Mouse (Mus musculus) 3T3-L1 (cell line): ENCODE results near the gene Slc30a5.
A peak's percentile ranks its signal among the peaks of the same experiment; 100 is the strongest.
"Not testable (repeated sequence)": the region's sequence is repeated elsewhere in the genome, so short reads cannot be mapped to it uniquely, and the experiment has no call there.

Source experiments
- DNase-seq: peaks from one replicate; pipeline ENCODE4 v3.0.0-alpha.2; 2015; ENCODE audit warnings: low read depth, low spot score

The Slc30a5 gene

DNA sequence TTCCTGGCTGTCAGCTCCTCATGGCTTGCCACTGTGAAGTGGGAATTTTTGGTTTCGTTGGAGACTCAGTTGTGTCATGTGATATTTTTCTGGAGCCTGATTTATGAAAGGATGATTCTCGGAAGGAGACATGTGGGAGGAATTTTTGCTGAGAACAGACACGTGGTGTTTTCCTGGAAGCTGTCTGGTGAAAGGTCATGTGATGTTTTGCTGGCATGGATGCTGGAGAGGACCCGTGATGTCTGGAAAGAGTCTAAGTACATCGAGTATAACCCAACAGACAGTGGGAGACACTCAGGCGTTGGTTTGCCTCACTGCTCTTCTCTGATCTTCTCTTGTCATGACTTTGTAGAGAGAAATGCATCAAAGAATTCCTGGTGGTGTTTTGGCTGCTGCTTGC lies 8.5 kb upstream of the Slc30a5 start:
- DNase-seq, result no peak

DNA sequence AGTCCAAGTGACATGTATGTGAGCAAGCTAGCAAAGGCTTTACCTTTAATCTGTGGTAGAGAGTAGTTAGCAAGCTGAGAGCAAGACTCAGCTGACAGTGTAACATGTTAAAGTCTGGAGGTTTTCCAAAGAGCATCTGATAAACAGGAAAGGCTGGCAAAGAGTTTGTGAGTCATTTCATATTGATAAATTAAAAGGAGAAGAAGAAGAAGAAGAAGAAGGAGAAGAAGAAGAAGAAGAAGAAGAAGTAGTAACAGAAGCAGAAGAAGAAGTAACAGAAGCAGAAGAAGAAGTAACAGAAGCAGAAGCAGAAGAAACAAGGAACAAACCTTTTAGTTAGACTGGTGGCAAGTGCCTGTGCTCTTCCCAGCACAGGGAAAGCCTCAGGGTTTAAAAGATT lies 1.6 kb upstream of the Slc30a5 start:
- no peak for DNase-seq

DNA sequence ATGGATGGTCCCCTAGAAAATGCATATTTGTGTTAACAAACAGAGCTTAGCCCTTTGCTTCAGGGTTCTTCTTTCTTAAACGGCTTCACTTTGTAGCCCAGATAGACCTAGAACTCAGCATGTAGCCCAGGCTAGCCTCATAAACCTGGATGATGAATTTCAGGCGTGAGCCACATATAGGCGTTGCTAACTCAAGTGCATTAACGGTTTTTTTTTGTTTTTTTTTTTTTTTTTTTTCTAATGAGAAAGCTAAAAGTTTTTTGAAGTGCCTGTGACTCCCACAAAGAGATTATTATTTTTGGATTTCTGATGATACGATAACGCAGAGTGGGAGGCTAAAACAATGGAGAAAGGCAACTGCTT lies 394 bp upstream of the Slc30a5 start:
- no peak for DNase-seq

DNA sequence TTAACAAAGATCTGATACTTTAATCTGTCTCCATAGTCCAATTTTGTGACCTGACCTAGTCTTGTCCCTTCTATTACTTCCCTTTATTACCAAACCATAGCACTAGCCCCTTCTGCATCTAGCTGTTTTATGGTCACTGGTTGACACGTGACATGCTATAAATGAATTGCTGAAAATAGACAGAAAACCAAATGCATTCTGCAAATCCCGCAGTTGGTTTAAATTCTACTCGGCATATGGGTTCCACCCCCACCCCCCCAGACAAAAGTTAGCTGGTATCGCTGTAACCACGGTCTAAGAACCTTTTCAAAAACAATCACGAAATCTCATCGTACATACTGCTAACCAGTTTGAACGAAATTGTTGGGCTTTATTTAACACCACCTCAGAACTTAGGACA lies 1.0 kb downstream of the Slc30a5 start:
- peak; percentile 30 for DNase-seq

DNA sequence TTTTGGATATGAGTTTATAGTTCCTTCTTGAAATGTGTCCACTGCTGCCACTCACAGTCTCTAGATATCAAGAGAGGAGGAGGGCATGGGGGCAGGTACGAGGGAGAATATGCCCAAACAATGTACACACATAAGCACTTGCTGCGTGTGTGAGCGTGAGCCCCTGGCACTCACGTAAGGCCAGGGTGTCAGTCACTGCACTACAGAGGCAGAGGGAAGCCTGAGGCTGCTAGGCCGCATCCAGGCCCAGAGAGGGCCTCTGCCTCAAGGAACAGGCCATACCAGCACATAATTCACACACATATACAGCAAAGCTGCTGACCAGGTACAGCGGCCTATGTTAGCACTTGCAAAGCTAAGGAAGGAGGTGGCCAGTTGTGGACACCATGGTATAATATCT lies 2.1 kb downstream of the Slc30a5 start:
- DNase-seq, result no peak

DNA sequence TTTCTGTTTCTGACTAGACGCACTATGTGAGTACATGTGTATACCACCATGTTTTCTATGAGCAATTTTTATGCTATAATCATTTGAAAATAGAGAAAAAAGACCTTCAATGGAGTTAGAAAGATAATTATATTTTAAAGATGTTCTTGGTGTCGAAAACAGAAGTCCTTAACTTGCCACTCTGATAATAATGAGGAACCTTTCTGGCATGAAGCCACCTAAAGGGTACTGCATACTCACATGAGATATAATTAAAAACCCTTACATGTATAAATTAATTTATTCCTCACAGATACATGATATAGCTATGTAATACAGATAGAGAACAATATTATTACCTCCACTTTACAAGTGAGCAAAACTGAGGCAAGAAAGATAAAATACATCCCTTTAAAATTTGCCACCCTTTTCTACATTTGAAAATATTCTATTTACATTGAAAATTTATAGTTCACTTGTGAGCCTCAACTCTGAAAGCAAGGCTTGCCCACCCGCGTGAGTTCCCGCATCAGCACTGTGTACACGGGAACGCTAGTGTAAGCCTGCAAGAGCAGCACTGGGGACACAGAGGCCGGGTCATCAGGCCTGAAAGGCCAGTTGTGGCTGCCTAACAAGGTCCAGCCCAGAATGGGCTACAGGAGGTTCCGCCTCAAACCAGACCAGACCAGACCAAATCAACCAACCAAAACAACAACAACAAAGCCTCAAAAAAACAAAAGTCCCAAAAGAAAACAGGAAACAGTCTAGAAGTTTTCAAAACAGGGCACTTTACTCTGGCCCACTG lies 7.4 kb downstream of the Slc30a5 start:
- no peak for DNase-seq

DNA sequence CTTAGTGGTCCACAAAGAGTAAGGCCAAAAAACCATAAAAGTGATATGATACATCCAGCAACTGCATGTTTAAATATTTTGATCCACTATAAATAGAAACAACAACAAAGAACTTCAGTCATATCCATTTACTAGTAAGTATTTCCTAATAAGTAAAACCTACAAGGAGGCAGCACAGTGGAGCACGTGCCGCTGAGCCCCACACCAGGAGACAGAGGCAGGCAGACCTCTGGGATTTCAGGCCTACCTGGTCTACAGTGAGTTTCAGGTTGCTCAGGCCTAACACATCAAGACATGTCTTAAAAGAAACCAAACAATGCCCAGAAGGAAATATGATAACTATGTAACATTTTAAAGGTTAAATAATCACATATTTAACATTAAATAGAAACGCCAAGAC lies 8.3 kb downstream of the Slc30a5 start:
- DNase-seq, result no peak

DNA sequence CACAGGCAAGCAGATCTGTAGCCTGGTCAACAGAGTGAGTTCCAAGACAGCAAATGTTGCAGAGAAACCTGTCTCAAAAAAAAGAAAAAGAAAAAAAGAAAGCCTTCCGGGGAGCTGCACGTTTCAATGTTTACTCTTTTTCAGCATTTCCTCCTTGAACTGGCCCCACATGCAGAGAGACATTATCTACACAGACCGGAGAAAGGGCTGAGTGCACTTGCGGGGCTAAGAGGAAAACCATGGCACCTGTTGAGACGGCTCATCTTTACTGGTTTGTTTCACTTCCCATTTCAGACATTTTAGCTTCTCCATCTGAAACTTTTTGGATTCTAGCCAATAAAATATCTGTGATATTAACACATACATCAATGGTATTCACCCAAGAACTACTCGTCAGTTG lies 8.9 kb downstream of the Slc30a5 start:
- no peak for DNase-seq

DNA sequence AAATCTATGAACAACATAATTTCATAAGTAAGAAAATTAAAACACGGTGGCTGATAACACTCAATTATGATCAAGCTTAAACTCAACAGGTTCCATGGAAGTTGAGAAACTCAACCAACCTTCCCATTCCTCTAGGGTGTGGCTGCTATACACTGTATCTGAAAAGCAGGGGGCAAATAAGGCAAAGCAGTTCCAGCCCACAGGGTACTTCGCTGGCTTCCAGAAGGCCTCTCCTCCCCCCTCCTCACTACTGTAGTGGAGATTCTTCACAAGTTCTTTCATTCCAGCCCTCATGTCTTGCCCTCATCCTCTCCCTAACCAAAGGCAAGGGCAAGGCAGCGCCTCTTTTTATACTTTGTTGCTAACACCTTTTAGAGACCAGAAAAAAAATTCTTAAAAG lies 9.4 kb downstream of the Slc30a5 start:
- DNase-seq, result no peak

DNA sequence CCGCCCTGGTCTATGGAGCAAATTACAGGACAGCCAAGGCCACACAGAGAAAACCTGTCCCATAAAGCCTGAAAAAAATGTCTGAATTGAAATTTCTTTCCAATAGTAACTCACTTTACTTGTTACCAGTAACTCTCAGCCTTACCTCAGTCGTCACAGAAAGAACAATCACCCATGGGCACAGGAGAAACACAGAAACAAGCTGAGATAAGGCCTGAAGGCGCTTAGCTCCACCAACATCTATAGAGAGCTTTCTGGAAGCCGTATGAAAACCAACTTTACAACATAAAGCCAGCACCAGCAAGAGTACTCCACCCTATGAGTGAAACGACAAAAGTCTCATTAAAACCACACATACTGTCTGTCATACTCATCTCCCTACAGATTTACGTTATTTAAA lies 18.8 kb downstream of the Slc30a5 start:
- DNase-seq, result no peak

DNA sequence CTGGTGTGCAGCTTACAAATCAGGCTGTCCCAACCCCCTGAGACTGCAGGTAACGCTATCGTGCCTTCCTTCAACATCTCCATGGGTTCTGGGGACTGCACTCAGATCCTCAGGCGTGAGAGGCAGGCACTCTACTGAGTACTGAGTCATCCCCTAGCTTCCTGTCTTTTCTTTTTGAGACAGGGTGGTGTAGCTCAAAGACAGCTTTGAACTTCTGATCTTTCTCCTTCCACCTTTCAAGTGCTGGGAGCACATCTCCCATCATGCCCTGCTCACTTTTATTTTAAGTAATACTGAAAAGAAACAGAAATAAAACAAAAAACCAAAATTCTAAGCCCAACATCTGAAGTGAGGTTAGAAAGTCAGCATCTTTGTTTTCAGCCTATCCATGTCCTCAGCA lies 27.5 kb downstream of the Slc30a5 start:
- no peak for DNase-seq

DNA sequence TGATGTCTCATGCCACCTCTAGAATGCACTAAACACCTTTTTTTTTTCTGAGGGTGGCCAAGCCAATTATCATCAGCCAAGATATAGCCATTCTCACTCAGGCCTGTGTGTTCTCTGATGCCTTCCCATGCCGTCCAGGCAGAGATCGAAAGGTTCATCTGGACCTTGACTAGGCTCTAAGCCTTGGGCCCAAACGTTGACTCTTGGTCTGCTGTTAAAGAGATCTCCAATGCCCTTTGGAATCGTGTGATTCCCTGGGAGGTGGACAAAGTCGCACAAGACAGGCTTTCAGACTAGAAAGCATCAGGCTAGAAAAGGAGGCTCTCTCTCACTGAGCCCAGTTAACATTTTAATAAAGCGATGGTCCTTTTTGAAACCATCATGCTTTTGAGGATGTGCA lies 36.1 kb downstream of the Slc30a5 start:
- no peak for DNase-seq

DNA sequence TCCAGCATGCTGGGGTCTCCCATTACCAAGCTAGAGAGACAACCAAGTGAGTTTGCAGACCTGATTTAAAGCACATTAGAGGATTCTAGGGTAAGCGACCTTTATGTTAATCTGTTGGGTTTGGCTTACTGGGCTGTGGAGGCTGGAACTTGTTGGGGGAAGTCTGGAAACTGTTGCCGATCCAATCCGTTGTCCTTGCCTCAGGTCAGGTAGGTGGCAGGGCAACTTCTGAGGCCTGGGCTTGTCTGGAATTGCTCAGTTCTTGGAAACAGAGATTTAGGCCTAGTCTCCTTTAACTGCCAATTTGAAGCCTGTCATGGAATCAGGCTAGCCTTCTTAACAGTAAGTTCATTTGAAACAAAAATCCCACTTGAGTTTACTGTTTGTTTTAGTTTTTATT lies 44.1 kb downstream of the Slc30a5 start:
- DNase-seq, result no peak

DNA sequence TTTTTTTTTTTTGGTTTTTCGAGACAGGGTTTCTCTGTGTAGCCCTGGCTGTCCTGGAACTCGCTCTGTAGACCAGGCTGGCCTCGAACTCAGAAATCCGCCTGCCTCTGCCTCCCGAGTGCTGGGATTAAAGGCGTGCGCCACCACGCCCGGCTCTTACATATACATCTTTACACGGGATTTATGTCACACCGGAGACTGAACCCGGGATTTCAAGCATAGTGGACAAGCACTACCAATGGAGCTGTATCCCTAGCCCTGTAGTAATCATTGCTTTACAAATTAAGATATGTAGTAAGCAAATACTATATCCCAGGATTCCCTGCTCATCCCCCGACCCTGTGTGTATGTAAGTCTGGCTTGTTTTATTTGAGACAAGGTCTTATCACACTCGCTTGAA lies 45.2 kb downstream of the Slc30a5 start:
- not testable (repeated sequence) for DNase-seq

DNA sequence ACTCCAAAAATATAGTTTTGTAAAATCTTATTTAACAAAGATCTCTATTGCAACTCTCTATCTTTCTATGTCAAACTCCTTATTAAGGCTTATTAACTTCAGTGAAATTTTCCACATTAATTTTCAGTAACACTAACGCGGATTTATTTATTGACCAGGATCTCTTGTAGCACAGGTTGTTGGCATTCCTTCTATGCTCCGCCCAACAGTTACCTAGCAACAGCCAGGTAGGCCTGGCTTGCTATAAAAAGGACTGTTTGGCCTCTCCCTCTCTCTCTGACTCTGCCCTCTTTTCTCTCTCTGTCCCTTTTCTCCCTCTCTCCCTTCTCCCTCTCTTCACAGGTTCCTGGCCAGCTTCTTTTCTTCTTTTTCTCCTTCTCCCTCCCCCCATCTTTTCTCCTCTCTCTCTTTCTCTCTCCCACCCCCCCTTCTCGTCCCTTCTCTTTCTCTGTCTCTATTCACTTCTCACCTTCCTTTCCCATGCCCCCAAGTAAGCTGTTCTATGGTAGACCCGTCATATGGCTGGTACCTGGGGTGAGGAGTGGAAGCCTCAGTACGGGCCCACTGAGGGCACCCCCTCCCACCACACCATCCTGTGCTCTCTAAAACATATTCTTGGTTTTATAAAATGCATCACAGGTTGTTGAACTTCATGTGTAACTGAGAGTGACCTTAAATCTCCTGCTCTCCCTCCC lies 45.8 kb downstream of the Slc30a5 start:
- no peak for DNase-seq

DNA sequence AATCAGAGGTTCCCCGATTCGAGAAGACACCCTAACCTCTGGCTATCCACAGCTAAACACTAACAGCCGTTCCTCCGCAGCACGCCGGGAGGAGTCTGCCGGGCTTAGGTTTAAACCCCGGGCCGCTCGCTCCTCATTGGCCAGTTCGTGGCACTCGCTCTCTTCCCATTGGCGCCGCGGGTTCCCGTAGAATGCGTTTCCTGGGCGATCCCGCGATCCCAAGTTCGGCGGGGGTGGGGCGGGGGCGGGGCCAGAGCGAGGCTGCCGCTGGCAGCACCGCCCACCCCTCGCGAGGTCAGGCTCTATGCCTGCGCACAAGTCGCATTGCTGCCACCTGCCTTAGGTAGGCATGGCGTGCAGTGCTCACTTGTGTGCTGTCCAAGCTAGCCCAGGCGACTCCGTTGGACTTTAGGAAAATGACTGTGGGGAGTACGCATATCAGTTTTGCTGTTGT lies 46.8 kb downstream of the Slc30a5 start, which contains the start of gene Ccnb1:
Gene Ccnb1 (minus strand): TSS at position 157 of the 454 bp plus-strand sequence.
- peak; percentile 94 for DNase-seq

DNA sequence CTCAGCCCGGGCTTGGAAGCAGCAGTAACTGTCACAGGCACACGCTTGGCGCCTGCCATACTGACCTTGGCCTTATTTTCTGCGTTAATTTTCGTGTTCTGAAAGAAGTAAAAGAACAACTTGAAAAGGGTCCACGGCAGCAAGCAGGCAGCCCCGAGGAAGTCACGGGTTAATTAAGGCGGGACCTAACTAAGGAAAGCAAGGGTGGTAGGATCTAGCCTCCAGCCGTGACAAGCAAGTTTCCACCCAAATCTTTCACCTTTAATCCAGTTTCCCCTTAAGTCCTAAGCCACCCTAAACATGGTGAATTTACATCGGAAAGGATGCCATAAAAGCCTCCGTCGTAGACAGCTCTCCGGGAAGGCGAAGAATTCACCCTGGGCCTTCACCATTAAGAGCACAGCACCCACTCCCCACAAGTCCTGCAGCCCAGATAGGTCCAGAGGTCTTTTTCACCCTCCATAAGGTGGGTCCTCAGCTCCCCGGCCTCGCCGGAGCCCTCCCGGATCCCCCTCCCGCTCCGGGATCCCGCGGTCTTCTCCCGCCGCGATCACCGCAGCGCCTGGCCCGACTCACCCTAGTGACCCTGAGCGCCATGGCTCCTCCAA lies 47.3 kb downstream of the Slc30a5 start:
- DNase-seq, result peak; percentile 34

DNA sequence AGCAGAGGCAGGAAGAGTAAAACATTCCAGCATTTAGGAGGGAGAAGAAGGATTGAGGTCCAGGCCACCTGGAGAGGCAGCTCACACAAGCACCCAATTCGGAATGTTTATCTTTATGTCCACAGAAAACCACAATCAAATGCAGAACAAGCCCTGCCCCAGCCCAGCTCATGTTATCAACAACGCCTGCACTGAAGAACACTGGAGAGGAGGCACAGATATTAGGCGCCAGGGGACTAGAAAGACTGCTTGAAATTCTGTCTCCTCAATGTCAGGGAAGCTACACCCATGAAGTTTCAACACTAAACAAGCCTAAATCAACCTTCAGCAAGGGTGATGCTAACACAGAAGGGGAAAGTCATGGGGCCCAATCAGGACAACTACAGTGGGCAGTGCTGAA lies 55.7 kb downstream of the Slc30a5 start:
- no peak for DNase-seq

DNA sequence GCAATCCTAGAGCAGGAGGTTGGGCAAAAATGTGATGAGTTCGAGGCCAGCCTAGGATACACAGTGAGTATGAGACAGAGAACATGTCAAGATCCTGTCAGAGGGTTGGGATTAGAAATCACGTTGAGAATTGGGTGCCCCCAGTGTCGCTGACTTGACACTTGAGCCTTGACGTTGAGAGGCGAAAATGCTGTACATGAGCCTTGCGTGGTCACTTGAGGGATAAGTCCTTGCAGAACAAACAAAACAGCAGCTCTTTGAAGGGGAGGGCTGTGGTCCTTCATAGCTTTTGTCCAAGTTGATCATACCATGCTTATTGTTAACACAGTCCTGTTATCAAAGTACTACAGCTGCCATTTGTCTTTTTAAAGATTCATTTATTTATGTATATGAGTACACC lies 56.5 kb downstream of the Slc30a5 start:
- DNase-seq, result no peak

DNA sequence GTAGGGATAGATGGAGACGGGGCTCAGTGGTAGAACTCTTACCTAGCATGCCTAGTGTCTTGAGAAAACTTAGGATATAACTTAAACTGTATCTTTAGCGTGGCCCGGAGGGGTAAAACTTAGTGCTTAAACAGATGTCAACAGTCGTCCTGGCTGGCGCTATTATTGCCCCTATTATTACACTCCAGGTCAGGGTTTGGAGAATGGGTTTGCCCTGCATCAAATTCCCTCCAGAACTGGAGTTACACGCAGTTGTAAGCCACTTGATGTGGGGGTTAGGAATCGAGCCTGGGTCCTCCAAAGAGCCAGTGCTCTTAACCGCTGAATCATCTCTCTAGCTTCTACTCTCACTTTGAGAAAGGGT lies 57.2 kb downstream of the Slc30a5 start:
- no peak for DNase-seq

DNA sequence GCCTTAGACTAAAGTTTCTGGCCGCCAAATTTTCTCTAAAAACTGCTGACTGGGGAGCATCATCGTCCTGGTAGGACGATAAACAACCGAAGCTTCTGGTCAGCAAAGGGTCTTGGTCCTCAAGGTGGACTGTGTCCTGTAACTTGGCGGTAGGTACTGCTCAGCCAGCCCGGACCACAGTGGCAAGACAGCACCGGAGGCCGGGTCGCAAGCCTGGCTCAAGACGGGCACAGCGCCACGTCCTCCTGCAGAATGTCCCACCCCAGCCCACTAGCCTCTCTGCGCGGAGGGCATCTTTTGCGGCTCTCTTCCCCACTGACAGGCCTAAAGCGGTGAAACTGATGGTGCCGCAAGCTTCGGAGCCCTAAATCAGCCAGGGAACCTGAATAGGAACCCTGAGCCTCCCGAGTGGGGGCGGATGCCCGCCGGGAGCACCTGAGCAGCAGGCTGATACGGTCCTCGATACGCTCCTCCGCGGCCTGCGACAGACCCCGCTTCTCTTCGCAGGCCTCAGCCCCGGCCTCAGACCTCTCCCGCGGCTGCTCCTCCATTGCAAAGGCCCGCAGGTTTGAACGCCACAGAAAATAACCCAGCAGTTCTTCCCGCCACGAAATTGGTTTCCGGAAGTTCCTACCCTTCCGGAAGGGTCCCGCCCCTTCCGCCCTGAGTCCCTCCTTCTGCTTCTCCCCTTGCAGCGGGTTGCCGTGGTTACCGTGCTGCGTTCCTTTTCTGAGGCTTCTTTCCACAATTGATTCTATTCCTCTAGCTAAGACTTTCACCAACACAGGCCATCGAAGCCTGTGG lies 57.8 kb downstream of the Slc30a5 start, which contains the start of gene Cenph:
Gene Cenph (minus strand): TSS at position 648 of the 804 bp plus-strand sequence.
- peak; percentile 95 for DNase-seq

DNA sequence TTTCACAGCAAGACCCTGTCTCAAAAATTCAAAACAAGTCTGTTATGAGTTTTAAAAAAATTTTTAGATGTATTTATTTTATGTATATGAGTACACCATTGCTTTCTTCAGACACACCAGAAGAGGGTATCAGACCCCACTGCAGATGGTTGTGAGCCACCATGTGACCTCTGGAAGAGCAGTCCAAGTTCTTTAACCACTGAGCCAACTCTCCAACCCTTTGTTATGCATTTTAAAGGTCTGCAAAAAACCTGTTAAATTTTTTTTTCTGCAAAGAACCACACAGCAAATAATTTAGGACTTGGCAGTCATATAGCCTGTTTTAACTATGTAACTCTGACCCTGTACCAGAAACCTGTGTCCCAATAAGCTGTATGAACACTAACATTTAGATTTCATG lies 58.5 kb downstream of the Slc30a5 start:
- peak; percentile 29 for DNase-seq
